Mouse (Mus musculus): ENCODE data around the gene Mcpt1. TPM values are rescaled to one million over a fixed set of nuclear protein-coding genes. Genes with fewer than 3 reads are reported as not detected.
"Not testable (repeated sequence)": the region's sequence is repeated elsewhere in the genome, so short reads cannot be mapped to it uniquely, and the experiment has no call there.

Gene Mcpt1
- polyA plus RNA-seq (2012; rRNA removed), result 0.66 and 0.77 TPM in 2 replicates

- H3K4me3 ChIP-seq (ENCODE audit: control insufficient read depth, insufficient read depth, low read length); DNase-seq; H3K36me3 ChIP-seq (ENCODE audit: control insufficient read depth, insufficient read depth, low read length); H3K27ac ChIP-seq (ENCODE audit: control insufficient read depth, insufficient read depth, low read length); H3K4me1 ChIP-seq (replicated peaks; ENCODE audit: control insufficient read depth, insufficient read depth, low read length); H3K27me3 ChIP-seq (ENCODE audit: control insufficient read depth, insufficient read depth, low read length): not testable (repeated sequence)
- WGBS, result 77% methylated on average over 3 of the region's 3 CpGs
These were observed at the start of gene Mcpt1 for GRCm38 (mm10) chr14:56017671-56018070. Gene Mcpt1 (plus strand): TSS chr14:56017971.

DNA sequence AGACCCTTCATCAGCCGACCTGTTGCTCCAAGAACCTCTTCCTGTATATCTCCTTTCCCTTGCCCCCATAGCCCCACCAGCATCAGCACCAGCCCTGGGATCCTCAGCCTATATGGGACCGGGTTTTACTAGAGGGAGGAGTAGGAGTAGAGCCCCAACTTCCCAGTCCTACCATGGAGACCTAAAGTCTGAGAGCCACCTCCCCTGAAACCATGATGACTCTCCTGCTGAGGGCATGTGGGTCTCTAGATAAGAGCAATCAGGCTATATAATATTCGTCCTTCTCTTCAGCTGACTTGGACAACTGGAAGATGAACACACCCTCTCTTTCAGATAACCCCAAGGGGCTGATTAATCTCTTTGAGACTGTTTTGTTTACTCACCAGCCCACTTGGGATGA lies 30.3 kb upstream of the Mcpt1 start:
- H3K27ac ChIP-seq (ENCODE audit: control insufficient read depth, insufficient read depth, low read length); H3K4me1 ChIP-seq (replicated peaks; ENCODE audit: control insufficient read depth, insufficient read depth, low read length): not testable (repeated sequence)
- WGBS, result 84% methylated on average over 2 of the region's 3 CpGs

DNA sequence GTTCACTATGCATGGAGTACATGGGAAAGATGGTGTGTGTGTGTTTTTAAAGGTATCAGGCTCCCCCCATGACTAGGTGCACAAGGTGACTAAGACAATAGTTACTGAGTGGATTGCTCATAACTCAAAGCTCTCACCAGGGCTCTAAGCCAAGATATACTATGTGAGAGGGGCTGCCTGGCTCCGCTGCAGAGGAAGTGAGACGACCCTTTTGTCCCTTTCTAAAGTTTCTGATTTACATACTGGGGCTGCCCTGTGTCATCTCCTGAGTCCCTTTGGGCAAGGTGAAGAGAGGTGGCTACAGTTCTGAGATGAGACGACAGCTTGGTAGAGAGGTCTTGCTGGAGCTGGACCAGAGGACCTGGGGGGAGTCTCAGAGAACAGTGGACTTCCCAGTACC lies 4.6 kb upstream of the Mcpt1 start:
- H3K4me1 ChIP-seq (replicated peaks; ENCODE audit: control insufficient read depth, insufficient read depth, low read length), result no peaks in the 10 kb centered on the region
- 86% methylated on average over 3 of the region's 3 CpGs for WGBS
- DNase-seq, result no peak
- H3K27me3 ChIP-seq (ENCODE audit: control insufficient read depth, insufficient read depth, low read length), result no peaks in the 10 kb centered on the region
- no peak overlapping the region for H3K27ac ChIP-seq (ENCODE audit: control insufficient read depth, insufficient read depth, low read length)
- no peaks in the 10 kb centered on the region for H3K36me3 ChIP-seq (ENCODE audit: control insufficient read depth, insufficient read depth, low read length)
- no peak overlapping the region for H3K4me3 ChIP-seq (ENCODE audit: control insufficient read depth, insufficient read depth, low read length)
- TF ChIP-seq POLR2A (IDR thresholded peaks at IDR 0.05; ENCODE audit: control insufficient read depth, extremely low read depth, insufficient read depth, low read length, poor library complexity), result no peak
- no peak for TF ChIP-seq CTCF (IDR thresholded peaks at IDR 0.05; ENCODE audit: borderline replicate concordance, control insufficient read depth, extremely low read depth, insufficient read depth, low read length, poor library complexity)

More for the DNA sequence above, 30.3 kb upstream of the Mcpt1 start:
- not testable (repeated sequence) for H3K4me3 ChIP-seq (ENCODE audit: control insufficient read depth, insufficient read depth, low read length); H3K27me3 ChIP-seq (ENCODE audit: control insufficient read depth, insufficient read depth, low read length); H3K36me3 ChIP-seq (ENCODE audit: control insufficient read depth, insufficient read depth, low read length); DNase-seq

- no peaks in the 10 kb centered on the region for H3K27me3 ChIP-seq (ENCODE audit: control insufficient read depth, insufficient read depth, low read length)
- no peaks in the 10 kb centered on the region for H3K4me1 ChIP-seq (replicated peaks; ENCODE audit: control insufficient read depth, insufficient read depth, low read length)
- H3K36me3 ChIP-seq (ENCODE audit: control insufficient read depth, insufficient read depth, low read length), result no peaks in the 10 kb centered on the region
- TF ChIP-seq CTCF (IDR thresholded peaks at IDR 0.05; ENCODE audit: borderline replicate concordance, control insufficient read depth, extremely low read depth, insufficient read depth, low read length, poor library complexity) (no peak), POLR2A (IDR thresholded peaks at IDR 0.05; ENCODE audit: control insufficient read depth, extremely low read depth, insufficient read depth, low read length, poor library complexity) (no peak)
- no peak for DNase-seq
- H3K27ac ChIP-seq (ENCODE audit: control insufficient read depth, insufficient read depth, low read length), result no peak overlapping the region
- WGBS, result 84% methylated on average over 2 of the region's 2 CpGs
- no peak overlapping the region for H3K4me3 ChIP-seq (ENCODE audit: control insufficient read depth, insufficient read depth, low read length)
These were observed 3.8 kb upstream of the Mcpt1 start for GRCm38 (mm10) chr14:56013924-56014323.

DNA sequence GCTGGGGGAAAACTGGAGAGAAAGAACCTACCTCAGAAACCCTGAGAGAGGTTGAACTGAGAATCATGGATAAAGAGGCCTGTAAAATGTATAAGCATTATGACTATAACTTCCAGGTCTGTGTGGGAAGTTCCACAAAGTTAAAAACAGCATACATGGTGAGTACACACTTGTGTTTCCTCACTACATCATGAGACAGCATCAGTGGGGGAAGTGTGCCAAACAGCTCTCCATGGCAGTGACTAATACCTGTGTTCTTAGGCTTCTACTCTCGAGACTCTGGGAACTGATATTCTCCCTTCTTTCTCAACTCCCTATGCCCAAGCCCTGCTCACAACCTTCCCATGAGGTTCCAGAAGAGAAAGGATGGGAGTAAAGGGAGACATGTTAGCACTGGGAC lies 1.7 kb downstream of the Mcpt1 start:
- WGBS, result 27% methylated on average over 1 of the region's 1 CpGs
- H3K4me3 ChIP-seq (ENCODE audit: control insufficient read depth, insufficient read depth, low read length), result no peak overlapping the region
- no peaks in the 10 kb centered on the region for H3K27me3 ChIP-seq (ENCODE audit: control insufficient read depth, insufficient read depth, low read length)
- no peak overlapping the region for H3K27ac ChIP-seq (ENCODE audit: control insufficient read depth, insufficient read depth, low read length)
- H3K36me3 ChIP-seq (ENCODE audit: control insufficient read depth, insufficient read depth, low read length), result no peaks in the 10 kb centered on the region
- no peak for DNase-seq
- H3K4me1 ChIP-seq (replicated peaks; ENCODE audit: control insufficient read depth, insufficient read depth, low read length), result no peaks in the 10 kb centered on the region
- TF ChIP-seq POLR2A (IDR thresholded peaks at IDR 0.05; ENCODE audit: control insufficient read depth, extremely low read depth, insufficient read depth, low read length, poor library complexity) (no peak), CTCF (IDR thresholded peaks at IDR 0.05; ENCODE audit: borderline replicate concordance, control insufficient read depth, extremely low read depth, insufficient read depth, low read length, poor library complexity) (no peak)

- not testable (repeated sequence) for H3K4me1 ChIP-seq (replicated peaks; ENCODE audit: control insufficient read depth, insufficient read depth, low read length); H3K36me3 ChIP-seq (ENCODE audit: control insufficient read depth, insufficient read depth, low read length); H3K27me3 ChIP-seq (ENCODE audit: control insufficient read depth, insufficient read depth, low read length); H3K4me3 ChIP-seq (ENCODE audit: control insufficient read depth, insufficient read depth, low read length); DNase-seq; H3K27ac ChIP-seq (ENCODE audit: control insufficient read depth, insufficient read depth, low read length)
- WGBS, result 89% methylated on average over 4 of the region's 4 CpGs
These were observed 3.5 kb downstream of the Mcpt1 start for GRCm38 (mm10) chr14:56021305-56021704.

- not testable (repeated sequence) for DNase-seq; H3K36me3 ChIP-seq (ENCODE audit: control insufficient read depth, insufficient read depth, low read length); H3K27me3 ChIP-seq (ENCODE audit: control insufficient read depth, insufficient read depth, low read length); H3K27ac ChIP-seq (ENCODE audit: control insufficient read depth, insufficient read depth, low read length); H3K4me1 ChIP-seq (replicated peaks; ENCODE audit: control insufficient read depth, insufficient read depth, low read length); H3K4me3 ChIP-seq (ENCODE audit: control insufficient read depth, insufficient read depth, low read length)
- WGBS, result 77% methylated on average over 3 of the region's 3 CpGs
These were observed 12.6 kb downstream of the Mcpt1 start, which contains the start of gene Mcpt9 for GRCm38 (mm10) chr14:56030395-56030794. Gene Mcpt9 (minus strand): TSS chr14:56030495.

DNA sequence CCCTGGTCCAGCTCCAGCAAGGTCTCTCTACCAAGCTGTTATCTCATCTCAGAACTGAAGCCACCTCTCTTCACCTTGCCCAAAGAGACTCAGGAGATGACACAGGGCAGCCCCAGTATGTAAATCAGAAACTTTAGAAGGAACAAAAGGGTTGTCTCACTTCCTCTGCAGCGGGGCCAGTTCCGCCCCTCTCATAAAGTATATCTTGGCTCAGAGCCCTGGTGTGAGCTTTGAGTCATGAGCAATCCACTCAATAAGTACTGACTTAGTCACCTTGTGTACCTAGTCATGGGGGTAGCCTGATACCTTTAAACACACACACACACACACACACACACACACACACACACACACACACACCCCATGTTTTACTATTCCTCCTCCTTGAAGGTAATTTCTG lies 16.7 kb downstream of the Mcpt1 start:
- 39% methylated on average over 2 of the region's 2 CpGs for WGBS

DNA sequence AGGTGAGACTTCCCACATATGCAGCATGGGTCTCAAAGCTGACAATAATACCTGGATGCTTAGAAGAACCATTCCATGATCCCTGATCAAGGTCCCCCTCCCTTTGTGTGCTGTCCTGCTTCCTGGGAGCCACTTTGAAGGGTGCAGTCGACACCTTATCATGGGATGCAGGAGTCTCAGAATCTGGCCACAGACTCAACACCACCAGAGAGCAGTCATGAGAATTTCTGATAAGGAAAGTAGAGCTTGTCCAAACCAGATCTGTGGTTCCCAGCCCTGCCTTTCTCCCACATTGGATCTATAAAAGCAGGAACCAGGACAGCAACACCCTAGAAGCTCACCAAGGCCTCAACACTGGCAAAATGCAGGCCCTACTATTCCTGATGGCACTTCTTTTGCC lies 24.0 kb downstream of the Mcpt1 start, which contains the start of gene Mcpt2:
Gene Mcpt2 (plus strand): TSS at position 250 of the 400 bp plus-strand sequence.
- H3K4me1 ChIP-seq (replicated peaks; ENCODE audit: control insufficient read depth, insufficient read depth, low read length); H3K4me3 ChIP-seq (ENCODE audit: control insufficient read depth, insufficient read depth, low read length); H3K27ac ChIP-seq (ENCODE audit: control insufficient read depth, insufficient read depth, low read length); H3K36me3 ChIP-seq (ENCODE audit: control insufficient read depth, insufficient read depth, low read length); DNase-seq; H3K27me3 ChIP-seq (ENCODE audit: control insufficient read depth, insufficient read depth, low read length): not testable (repeated sequence)
- WGBS, result 88% methylated on average over 1 of the region's 1 CpGs

More for the DNA sequence above, 16.7 kb downstream of the Mcpt1 start:
- no peak for TF ChIP-seq POLR2A (IDR thresholded peaks at IDR 0.05; ENCODE audit: control insufficient read depth, extremely low read depth, insufficient read depth, low read length, poor library complexity)
- no peak for TF ChIP-seq CTCF (IDR thresholded peaks at IDR 0.05; ENCODE audit: borderline replicate concordance, control insufficient read depth, extremely low read depth, insufficient read depth, low read length, poor library complexity)
- Histone ChIP-seq H3K4me1 (replicated peaks; ENCODE audit: control insufficient read depth, insufficient read depth, low read length) (no peaks in the 10 kb centered on the region), H3K27ac (ENCODE audit: control insufficient read depth, insufficient read depth, low read length) (no peak overlapping the region), H3K4me3 (ENCODE audit: control insufficient read depth, insufficient read depth, low read length) (no peak overlapping the region), H3K36me3 (ENCODE audit: control insufficient read depth, insufficient read depth, low read length) (no peaks in the 10 kb centered on the region), H3K27me3 (ENCODE audit: control insufficient read depth, insufficient read depth, low read length) (no peaks in the 10 kb centered on the region)
- no peak for DNase-seq

Measured in thymus, adult 2 months (tissue).